Mouse (Mus musculus): ENCODE results near the gene Ccnk. TPM values are rescaled to one million over a fixed set of nuclear protein-coding genes. Genes with fewer than 3 reads are reported as not detected.

Ccnk gene
- polyA plus RNA-seq, 1 experiment from 2014 or later = 8.1 TPM

DNA sequence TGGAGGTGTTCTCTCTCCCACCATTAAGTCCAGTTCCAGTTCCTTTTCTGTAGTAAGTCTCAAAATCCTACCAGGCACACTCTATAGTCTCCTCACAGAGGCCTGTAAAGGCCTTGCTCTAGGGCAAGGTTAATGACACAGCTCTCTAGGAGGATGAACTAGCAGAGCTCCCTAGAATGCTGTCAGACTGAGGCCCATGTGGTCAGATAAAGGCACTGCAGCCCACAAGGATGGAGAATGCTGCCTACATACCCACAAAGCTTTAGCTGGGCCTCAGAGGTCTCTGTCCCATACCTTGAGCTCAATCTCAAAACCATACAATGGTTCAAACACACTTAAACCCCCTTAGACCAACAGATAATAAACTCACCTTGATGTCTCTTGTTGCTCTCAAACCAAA lies 19.5 kb upstream of the Ccnk start:
- DNase-seq (ENCODE audit: low spot score, missing footprints) = no peak
- no peak for ATAC-seq (ENCODE audit: low FRiP score)
- Histone ChIP-seq H3K4me2 (no peak overlapping the region), H3K4me1 (ENCODE audit: control insufficient read depth, insufficient read depth, low read length) (no peaks in the 10 kb centered on the region), H3K27ac (ENCODE audit: low read depth, low read length) (no peak overlapping the region), H3K9ac (ENCODE audit: low read length) (no peak overlapping the region), H3K9me3 (ENCODE audit: control insufficient read depth, low read length) (no peaks in the 10 kb centered on the region), H3K4me3 (ENCODE audit: low read depth, low read length) (no peak overlapping the region), H3K27me3 (ENCODE audit: control insufficient read depth, insufficient read depth, low read length) (no peaks in the 10 kb centered on the region), H3K36me3 (ENCODE audit: control insufficient read depth, insufficient read depth, low read length) (peaks cover 2% of the 10 kb centered on the region; the same call in 1 of the 2 replicates)

DNA sequence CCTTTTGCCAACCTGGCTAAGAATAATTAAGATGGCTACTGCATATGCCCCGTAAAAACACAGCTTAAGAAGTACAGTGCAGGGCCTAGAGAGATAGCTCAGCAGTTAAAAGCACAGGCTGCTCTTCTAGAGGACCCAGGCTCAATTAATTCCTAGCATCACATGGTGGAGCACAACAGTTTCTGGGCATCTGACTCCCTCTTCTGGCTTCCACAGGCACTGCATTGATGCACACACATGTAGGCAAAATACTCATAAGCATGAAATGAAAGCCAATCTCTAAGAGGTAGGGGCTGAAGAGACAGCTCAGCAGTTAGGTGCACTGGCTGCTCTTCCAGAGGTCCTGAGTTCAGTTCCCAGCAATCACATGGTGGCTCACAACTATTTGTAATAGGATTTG lies 17.3 kb upstream of the Ccnk start:
- DNase-seq (ENCODE audit: low spot score, missing footprints) = no peak

DNA sequence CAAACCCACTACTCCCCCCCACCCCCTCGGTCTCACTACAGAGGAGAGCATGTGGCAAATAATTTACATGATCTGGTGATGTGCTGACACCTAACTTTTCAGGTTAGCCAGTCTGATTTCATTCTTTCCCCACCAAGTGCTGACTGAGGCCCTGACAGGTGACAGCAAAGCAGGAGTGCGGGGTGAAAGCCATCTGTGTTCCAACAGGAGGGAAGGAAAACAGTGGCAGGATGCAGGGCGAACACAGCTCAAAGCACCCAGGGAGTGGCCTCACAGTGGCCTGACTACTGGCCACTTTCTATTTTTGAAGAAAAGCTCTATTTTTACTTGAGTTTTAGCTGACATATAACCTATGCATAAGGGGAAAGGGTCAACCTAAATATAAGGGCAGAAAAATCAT lies 15.7 kb upstream of the Ccnk start:
- Histone ChIP-seq H3K9me3 (ENCODE audit: control insufficient read depth, low read length) (no peaks in the 10 kb centered on the region), H3K9ac (ENCODE audit: low read length) (no peak overlapping the region), H3K27ac (ENCODE audit: low read depth, low read length) (no peak overlapping the region), H3K4me2 (no peak overlapping the region), H3K27me3 (ENCODE audit: control insufficient read depth, insufficient read depth, low read length) (no peaks in the 10 kb centered on the region), H3K4me1 (ENCODE audit: control insufficient read depth, insufficient read depth, low read length) (no peaks in the 10 kb centered on the region), H3K4me3 (ENCODE audit: low read depth, low read length) (no peak overlapping the region), H3K36me3 (ENCODE audit: control insufficient read depth, insufficient read depth, low read length) (peaks cover 2% of the 10 kb centered on the region; the same call in 1 of the 2 replicates)
- ATAC-seq (ENCODE audit: low FRiP score) (no peak), DNase-seq (ENCODE audit: low spot score, missing footprints) (no peak)
- 85% methylated on average over 3 of the region's 3 CpGs for WGBS

More for the DNA sequence above, 17.3 kb upstream of the Ccnk start:
- H3K27me3 ChIP-seq (ENCODE audit: control insufficient read depth, insufficient read depth, low read length) = no peaks in the 10 kb centered on the region
- H3K4me2 ChIP-seq = no peak overlapping the region
- no peak overlapping the region for H3K27ac ChIP-seq (ENCODE audit: low read depth, low read length)
- no peak overlapping the region for H3K4me3 ChIP-seq (ENCODE audit: low read depth, low read length)
- H3K9ac ChIP-seq (ENCODE audit: low read length) = no peak overlapping the region
- no peaks in the 10 kb centered on the region for H3K9me3 ChIP-seq (ENCODE audit: control insufficient read depth, low read length)
- no peak for ATAC-seq (ENCODE audit: low FRiP score)
- H3K4me1 ChIP-seq (ENCODE audit: control insufficient read depth, insufficient read depth, low read length) = no peaks in the 10 kb centered on the region
- peaks cover 2% of the 10 kb centered on the region; the same call in 1 of the 2 replicates for H3K36me3 ChIP-seq (ENCODE audit: control insufficient read depth, insufficient read depth, low read length)
- WGBS = 89% methylated on average over 1 of the region's 1 CpGs

DNA sequence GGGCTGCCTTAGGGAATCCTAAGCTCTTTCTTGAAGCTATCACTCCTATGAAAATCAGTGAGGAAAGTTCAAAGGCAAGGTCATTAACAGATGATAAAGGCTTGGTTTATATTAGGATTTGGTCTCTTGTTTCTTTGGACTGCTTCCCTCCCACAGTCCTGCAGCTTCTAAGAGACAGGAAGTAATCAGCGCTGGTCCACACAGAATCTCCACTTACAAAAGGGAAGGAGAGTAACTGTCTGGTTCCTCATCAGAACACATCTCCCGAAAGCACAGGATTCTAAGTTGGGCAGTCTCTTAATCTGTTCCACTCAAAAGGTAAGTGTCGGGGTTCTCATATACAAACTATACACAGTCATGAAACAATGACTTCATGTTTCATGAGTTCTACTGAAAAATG lies 10.5 kb upstream of the Ccnk start:
- no peak for DNase-seq (ENCODE audit: low spot score, missing footprints)
- Histone ChIP-seq H3K36me3 (ENCODE audit: control insufficient read depth, insufficient read depth, low read length) (no peaks in the 10 kb centered on the region), H3K4me2 (no peak overlapping the region), H3K27ac (ENCODE audit: low read depth, low read length) (no peak overlapping the region), H3K9me3 (ENCODE audit: control insufficient read depth, low read length) (no peaks in the 10 kb centered on the region), H3K4me3 (ENCODE audit: low read depth, low read length) (no peak overlapping the region), H3K9ac (ENCODE audit: low read length) (no peak overlapping the region), H3K27me3 (ENCODE audit: control insufficient read depth, insufficient read depth, low read length) (no peaks in the 10 kb centered on the region), H3K4me1 (ENCODE audit: control insufficient read depth, insufficient read depth, low read length) (no peaks in the 10 kb centered on the region)
- WGBS = 86% methylated on average over 3 of the region's 3 CpGs
- ATAC-seq (ENCODE audit: low FRiP score) = no peak

DNA sequence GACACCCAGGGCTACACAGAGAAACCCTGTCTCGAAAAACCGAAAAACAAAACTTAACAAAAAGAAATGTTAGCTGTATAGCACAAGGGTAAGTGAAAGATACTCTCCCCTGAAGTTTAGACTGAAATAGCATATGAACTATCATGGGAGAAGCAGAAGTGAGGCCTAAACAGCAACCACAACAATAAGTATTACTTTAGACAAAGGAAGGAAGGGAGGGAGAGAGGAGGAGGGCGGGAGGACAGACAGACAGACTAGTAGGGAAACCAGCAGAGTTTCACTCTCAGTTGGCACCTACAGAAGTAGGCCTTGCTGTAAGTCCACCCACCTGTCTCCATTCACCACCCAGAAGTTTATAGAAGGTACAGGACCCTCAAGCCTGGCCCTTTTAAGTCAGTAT lies 8.9 kb upstream of the Ccnk start:
- 84% methylated on average over 3 of the region's 3 CpGs for WGBS
- DNase-seq (ENCODE audit: low spot score, missing footprints) = no peak
- H3K4me1 ChIP-seq (ENCODE audit: control insufficient read depth, insufficient read depth, low read length) = no peaks in the 10 kb centered on the region

DNA sequence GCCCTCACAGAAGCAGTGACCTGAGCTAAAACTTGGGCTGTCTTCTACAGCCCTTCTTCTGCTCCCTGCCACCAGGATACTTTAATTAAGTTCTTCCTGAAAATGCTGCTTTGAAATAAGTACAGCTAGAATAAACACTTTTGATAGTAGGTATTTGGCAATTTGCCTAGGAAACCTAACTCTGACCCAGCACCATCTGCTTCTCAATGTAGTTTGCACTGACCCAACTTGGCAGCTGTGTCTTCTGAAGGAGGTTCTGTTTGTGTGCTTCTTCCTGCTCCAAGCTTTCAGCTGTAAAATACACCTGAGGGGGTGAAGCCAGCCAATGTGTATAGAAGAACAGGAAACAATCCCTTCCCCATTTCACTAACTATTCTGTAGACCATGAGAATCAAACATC lies 8.0 kb upstream of the Ccnk start:
- no peak overlapping the region for H3K9ac ChIP-seq (ENCODE audit: low read length)
- no peaks in the 10 kb centered on the region for H3K36me3 ChIP-seq (ENCODE audit: control insufficient read depth, insufficient read depth, low read length)
- no peaks in the 10 kb centered on the region for H3K27me3 ChIP-seq (ENCODE audit: control insufficient read depth, insufficient read depth, low read length)
- no peak for ATAC-seq (ENCODE audit: low FRiP score)
- no peak overlapping the region for H3K4me2 ChIP-seq
- no peak overlapping the region for H3K4me3 ChIP-seq (ENCODE audit: low read depth, low read length)
- no peak for DNase-seq (ENCODE audit: low spot score, missing footprints)
- H3K9me3 ChIP-seq (ENCODE audit: control insufficient read depth, low read length) = no peaks in the 10 kb centered on the region
- H3K27ac ChIP-seq (ENCODE audit: low read depth, low read length) = no peak overlapping the region
- no peaks in the 10 kb centered on the region for H3K4me1 ChIP-seq (ENCODE audit: control insufficient read depth, insufficient read depth, low read length)

More for the DNA sequence above, 8.9 kb upstream of the Ccnk start:
- no peak for ATAC-seq (ENCODE audit: low FRiP score)
- H3K27ac ChIP-seq (ENCODE audit: low read depth, low read length) = no peak overlapping the region
- H3K9ac ChIP-seq (ENCODE audit: low read length) = no peak overlapping the region
- no peaks in the 10 kb centered on the region for H3K27me3 ChIP-seq (ENCODE audit: control insufficient read depth, insufficient read depth, low read length)
- no peak overlapping the region for H3K4me2 ChIP-seq
- H3K36me3 ChIP-seq (ENCODE audit: control insufficient read depth, insufficient read depth, low read length) = no peaks in the 10 kb centered on the region
- no peak overlapping the region for H3K4me3 ChIP-seq (ENCODE audit: low read depth, low read length)
- H3K9me3 ChIP-seq (ENCODE audit: control insufficient read depth, low read length) = no peaks in the 10 kb centered on the region

DNA sequence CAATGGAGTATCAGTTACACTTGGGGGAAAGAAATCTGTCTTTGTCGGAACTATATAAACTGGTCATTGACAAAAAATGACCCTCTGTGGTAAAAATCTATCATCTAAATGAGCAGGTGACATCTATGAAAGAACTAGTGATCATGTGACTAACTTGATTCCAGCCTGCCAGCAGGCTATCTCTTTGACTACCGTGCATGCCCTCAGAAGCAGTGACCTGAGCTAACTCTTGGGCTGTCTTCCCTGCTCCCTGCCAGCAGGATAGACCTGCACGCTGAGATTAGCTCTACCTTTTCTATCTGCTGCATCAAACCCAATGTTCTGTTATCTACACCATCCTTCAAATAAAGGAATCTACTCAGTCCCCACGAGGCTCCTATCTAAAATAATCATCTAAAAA lies 6.7 kb upstream of the Ccnk start:
- no peak overlapping the region for H3K27ac ChIP-seq (ENCODE audit: low read depth, low read length)
- 78% methylated on average over 4 of the region's 4 CpGs for WGBS

DNA sequence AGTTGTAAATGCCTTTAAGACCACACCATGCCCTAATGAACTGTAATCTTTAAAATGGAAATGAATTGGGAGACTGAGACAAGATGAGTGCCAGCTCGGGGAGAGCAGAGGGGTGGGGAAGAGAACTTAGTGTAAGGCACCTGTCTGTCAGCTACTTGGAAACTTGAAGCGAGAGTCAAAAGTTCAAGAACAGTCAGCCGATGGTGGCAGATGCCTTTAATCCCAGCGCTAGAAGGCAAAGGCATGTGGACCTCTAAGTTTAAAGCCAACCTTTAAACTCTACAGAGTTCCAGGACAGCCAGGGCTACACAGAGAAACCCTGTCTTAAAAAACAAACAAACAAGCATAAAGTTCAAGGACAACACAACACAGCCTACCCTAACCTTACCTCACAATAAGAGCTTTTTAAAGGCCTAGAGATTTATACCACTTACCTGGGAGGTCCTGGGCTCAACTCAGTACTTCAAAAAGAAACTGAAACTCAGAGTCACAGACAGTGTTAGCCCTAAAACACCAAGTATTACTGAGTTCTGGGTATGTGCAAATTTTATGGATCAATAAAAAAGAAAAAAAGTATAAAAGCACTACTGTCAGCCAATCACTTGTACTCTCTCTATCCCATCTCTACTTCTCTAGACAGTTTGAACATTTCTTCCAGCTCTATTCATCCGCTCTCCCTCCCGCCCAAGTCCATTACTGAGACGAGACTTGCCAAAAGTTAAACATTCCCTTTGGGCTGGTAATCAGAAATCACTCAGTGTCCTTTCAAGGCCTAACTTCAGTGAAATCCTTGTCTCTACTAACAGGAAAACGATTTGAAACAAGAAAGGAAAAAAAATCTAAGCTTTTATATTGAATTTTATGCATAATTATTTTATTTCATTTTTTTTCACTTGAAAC lies 4.5 kb upstream of the Ccnk start:
- no peaks in the 10 kb centered on the region for H3K27me3 ChIP-seq (ENCODE audit: control insufficient read depth, insufficient read depth, low read length)

More for the DNA sequence above, 6.7 kb upstream of the Ccnk start:
- H3K4me1 ChIP-seq (ENCODE audit: control insufficient read depth, insufficient read depth, low read length) = peaks cover 2% of the 10 kb centered on the region
- no peaks in the 10 kb centered on the region for H3K36me3 ChIP-seq (ENCODE audit: control insufficient read depth, insufficient read depth, low read length)
- H3K9ac ChIP-seq (ENCODE audit: low read length) = no peak overlapping the region
- H3K27me3 ChIP-seq (ENCODE audit: control insufficient read depth, insufficient read depth, low read length) = no peaks in the 10 kb centered on the region
- H3K4me3 ChIP-seq (ENCODE audit: low read depth, low read length) = no peak overlapping the region
- no peak overlapping the region for H3K4me2 ChIP-seq
- H3K9me3 ChIP-seq (ENCODE audit: control insufficient read depth, low read length) = no peaks in the 10 kb centered on the region
- ATAC-seq (ENCODE audit: low FRiP score) (no peak), DNase-seq (ENCODE audit: low spot score, missing footprints) (no peak)

DNA sequence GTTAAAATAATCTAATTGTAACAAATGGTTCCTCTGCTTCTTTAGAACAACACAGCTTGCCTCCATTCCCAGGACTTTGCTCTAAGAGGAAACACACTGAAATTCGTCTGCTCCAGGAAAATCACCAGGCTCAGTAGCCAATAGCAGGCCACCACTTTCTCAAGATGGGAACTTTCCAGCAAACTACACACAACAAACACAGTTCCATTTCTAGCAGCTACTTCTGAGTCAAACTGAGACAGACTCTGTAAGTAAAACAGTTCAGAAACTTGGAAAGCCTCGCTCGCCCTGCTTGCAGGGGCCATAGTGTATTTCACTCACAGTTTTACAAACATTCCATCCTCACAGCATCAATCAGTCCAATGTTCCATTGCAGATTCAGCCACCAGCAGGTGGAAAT lies 3.0 kb upstream of the Ccnk start:
- Histone ChIP-seq H3K4me1 (ENCODE audit: control insufficient read depth, insufficient read depth, low read length) (peaks cover 13% of the 10 kb centered on the region), H3K9ac (ENCODE audit: low read length) (no peak overlapping the region), H3K4me3 (ENCODE audit: low read depth, low read length) (no peak overlapping the region), H3K27me3 (ENCODE audit: control insufficient read depth, insufficient read depth, low read length) (no peaks in the 10 kb centered on the region), H3K36me3 (ENCODE audit: control insufficient read depth, insufficient read depth, low read length) (no peaks in the 10 kb centered on the region), H3K4me2 (no peak overlapping the region), H3K9me3 (ENCODE audit: control insufficient read depth, low read length) (no peaks in the 10 kb centered on the region), H3K27ac (ENCODE audit: low read depth, low read length) (no peak overlapping the region)
- no peak for ATAC-seq (ENCODE audit: low FRiP score)
- DNase-seq (ENCODE audit: low spot score, missing footprints) = no peak
- WGBS = 80% methylated on average over 3 of the region's 3 CpGs

More for the DNA sequence above, 4.5 kb upstream of the Ccnk start:
- Histone ChIP-seq H3K9me3 (ENCODE audit: control insufficient read depth, low read length) (no peaks in the 10 kb centered on the region), H3K4me3 (ENCODE audit: low read depth, low read length) (no peak overlapping the region), H3K27ac (ENCODE audit: low read depth, low read length) (no peak overlapping the region), H3K4me1 (ENCODE audit: control insufficient read depth, insufficient read depth, low read length) (peaks cover 8% of the 10 kb centered on the region), H3K4me2 (no peak overlapping the region), H3K36me3 (ENCODE audit: control insufficient read depth, insufficient read depth, low read length) (no peaks in the 10 kb centered on the region), H3K9ac (ENCODE audit: low read length) (no peak overlapping the region)
- DNase-seq (ENCODE audit: low spot score, missing footprints) (no peak), ATAC-seq (ENCODE audit: low FRiP score) (no peak)
- 78% methylated on average over 8 of the region's 8 CpGs for WGBS

All from midbrain, embryonic 11.5 days (tissue).